Mouse (Mus musculus): ENCODE results near the gene Blnk. TPM values are rescaled to one million over a fixed set of nuclear protein-coding genes. Genes with fewer than 3 reads are reported as not detected.

The Blnk gene
- polyA plus RNA-seq, 1 experiment from 2014 or later: 8.7 TPM

GRCm38 (mm10) chr19:40984536-40984935, 9.8 kb downstream of the Blnk start:
- Histone ChIP-seq H3K27me3 (ENCODE audit: control insufficient read depth, insufficient read depth, low read length) (no peaks in the 10 kb centered on the region), H3K4me2 (replicated peaks; ENCODE audit: low read depth) (no peak overlapping the region), H3K27ac (replicated peaks) (no peak overlapping the region), H3K9me3 (ENCODE audit: control insufficient read depth, low read length) (no peaks in the 10 kb centered on the region), H3K4me3 (ENCODE audit: low read depth, low read length) (no peak overlapping the region), H3K36me3 (ENCODE audit: control insufficient read depth, insufficient read depth, low read length) (no peaks in the 10 kb centered on the region), H3K4me1 (replicated peaks; ENCODE audit: control insufficient read depth, insufficient read depth) (no peaks in the 10 kb centered on the region), H3K9ac (ENCODE audit: low read length) (no peak overlapping the region)
- TF ChIP-seq CTCF (IDR thresholded peaks at IDR 0.05; ENCODE audit: low read depth) (no peak), EP300 (optimal IDR thresholded peaks at IDR 0.05) (no peak)
- 93% methylated on average over 1 of the region's 1 CpGs for WGBS
- ATAC-seq (ENCODE audit: low FRiP score, low TSS enrichment) (no peak), DNase-seq (ENCODE audit: low spot score) (no peak)

GRCm38 (mm10) chr19:40980671-40981070, 13.7 kb downstream of the Blnk start:
- no peak for DNase-seq (ENCODE audit: low spot score)

GRCm38 (mm10) chr19:40978026-40978425, 16.3 kb downstream of the Blnk start:
- no peaks in the 10 kb centered on the region for H3K4me1 ChIP-seq (replicated peaks; ENCODE audit: control insufficient read depth, insufficient read depth)
- H3K36me3 ChIP-seq (ENCODE audit: control insufficient read depth, insufficient read depth, low read length): no peaks in the 10 kb centered on the region
- no peak overlapping the region for H3K4me3 ChIP-seq (ENCODE audit: low read depth, low read length)
- no peaks in the 10 kb centered on the region for H3K9me3 ChIP-seq (ENCODE audit: control insufficient read depth, low read length)
- no peak for DNase-seq (ENCODE audit: low spot score)
- TF ChIP-seq CTCF (IDR thresholded peaks at IDR 0.05; ENCODE audit: low read depth): no peak
- no peak for TF ChIP-seq EP300 (optimal IDR thresholded peaks at IDR 0.05)
- H3K27me3 ChIP-seq (ENCODE audit: control insufficient read depth, insufficient read depth, low read length): no peaks in the 10 kb centered on the region
- H3K4me2 ChIP-seq (replicated peaks; ENCODE audit: low read depth): no peak overlapping the region
- 55% methylated on average over 5 of the region's 5 CpGs for WGBS
- ATAC-seq (ENCODE audit: low FRiP score, low TSS enrichment): no peak
- no peak overlapping the region for H3K27ac ChIP-seq (replicated peaks)
- no peak overlapping the region for H3K9ac ChIP-seq (ENCODE audit: low read length)

More at GRCm38 (mm10) chr19:40980671-40981070, 13.7 kb downstream of the Blnk start:
- no peaks in the 10 kb centered on the region for H3K36me3 ChIP-seq (ENCODE audit: control insufficient read depth, insufficient read depth, low read length)
- no peak overlapping the region for H3K4me3 ChIP-seq (ENCODE audit: low read depth, low read length)
- TF ChIP-seq EP300 (optimal IDR thresholded peaks at IDR 0.05) (no peak), CTCF (IDR thresholded peaks at IDR 0.05; ENCODE audit: low read depth) (no peak)
- no peaks in the 10 kb centered on the region for H3K27me3 ChIP-seq (ENCODE audit: control insufficient read depth, insufficient read depth, low read length)
- H3K27ac ChIP-seq (replicated peaks): no peak overlapping the region
- no peaks in the 10 kb centered on the region for H3K9me3 ChIP-seq (ENCODE audit: control insufficient read depth, low read length)
- H3K4me1 ChIP-seq (replicated peaks; ENCODE audit: control insufficient read depth, insufficient read depth): no peaks in the 10 kb centered on the region
- H3K4me2 ChIP-seq (replicated peaks; ENCODE audit: low read depth): no peak overlapping the region
- no peak for ATAC-seq (ENCODE audit: low FRiP score, low TSS enrichment)
- H3K9ac ChIP-seq (ENCODE audit: low read length): no peak overlapping the region
- 77% methylated on average over 5 of the region's 5 CpGs for WGBS

GRCm38 (mm10) chr19:40976946-40977917, 17.1 kb downstream of the Blnk start:
- Histone ChIP-seq H3K9me3 (ENCODE audit: control insufficient read depth, low read length) (no peaks in the 10 kb centered on the region), H3K27me3 (ENCODE audit: control insufficient read depth, insufficient read depth, low read length) (no peaks in the 10 kb centered on the region), H3K36me3 (ENCODE audit: control insufficient read depth, insufficient read depth, low read length) (no peaks in the 10 kb centered on the region), H3K27ac (replicated peaks) (no peak overlapping the region), H3K4me1 (replicated peaks; ENCODE audit: control insufficient read depth, insufficient read depth) (no peaks in the 10 kb centered on the region), H3K4me2 (replicated peaks; ENCODE audit: low read depth) (no peak overlapping the region), H3K4me3 (ENCODE audit: low read depth, low read length) (no peak overlapping the region), H3K9ac (ENCODE audit: low read length) (no peak overlapping the region)
- TF ChIP-seq CTCF (IDR thresholded peaks at IDR 0.05; ENCODE audit: low read depth) (no peak), EP300 (optimal IDR thresholded peaks at IDR 0.05) (no peak)
- ATAC-seq (ENCODE audit: low FRiP score, low TSS enrichment) (no peak), DNase-seq (ENCODE audit: low spot score) (no peak)
- WGBS: 79% methylated on average over 11 of the region's 11 CpGs

- no peaks in the 10 kb centered on the region for H3K27me3 ChIP-seq (ENCODE audit: control insufficient read depth, insufficient read depth, low read length)
- H3K9ac ChIP-seq (ENCODE audit: low read length): no peak overlapping the region
- no peaks in the 10 kb centered on the region for H3K4me1 ChIP-seq (replicated peaks; ENCODE audit: control insufficient read depth, insufficient read depth)
- ATAC-seq (ENCODE audit: low FRiP score, low TSS enrichment) (no peak), DNase-seq (ENCODE audit: low spot score) (no peak)
- no peak overlapping the region for H3K27ac ChIP-seq (replicated peaks)
- no peaks in the 10 kb centered on the region for H3K36me3 ChIP-seq (ENCODE audit: control insufficient read depth, insufficient read depth, low read length)
- no peak for TF ChIP-seq EP300 (optimal IDR thresholded peaks at IDR 0.05)
- no peak for TF ChIP-seq CTCF (IDR thresholded peaks at IDR 0.05; ENCODE audit: low read depth)
- H3K4me2 ChIP-seq (replicated peaks; ENCODE audit: low read depth): no peak overlapping the region
- H3K4me3 ChIP-seq (ENCODE audit: low read depth, low read length): no peak overlapping the region
- no peaks in the 10 kb centered on the region for H3K9me3 ChIP-seq (ENCODE audit: control insufficient read depth, low read length)
- 64% methylated on average over 5 of the region's 5 CpGs for WGBS
Observed at GRCm38 (mm10) chr19:40971273-40971914, 22.9 kb downstream of the Blnk start.

GRCm38 (mm10) chr19:40970775-40971174, 23.6 kb downstream of the Blnk start:
- DNase-seq (ENCODE audit: low spot score) (no peak), ATAC-seq (ENCODE audit: low FRiP score, low TSS enrichment) (no peak)
- Histone ChIP-seq H3K27ac (replicated peaks) (no peak overlapping the region), H3K4me1 (replicated peaks; ENCODE audit: control insufficient read depth, insufficient read depth) (no peaks in the 10 kb centered on the region), H3K4me3 (ENCODE audit: low read depth, low read length) (no peak overlapping the region), H3K4me2 (replicated peaks; ENCODE audit: low read depth) (no peak overlapping the region), H3K36me3 (ENCODE audit: control insufficient read depth, insufficient read depth, low read length) (no peaks in the 10 kb centered on the region), H3K9ac (ENCODE audit: low read length) (no peak overlapping the region), H3K9me3 (ENCODE audit: control insufficient read depth, low read length) (no peaks in the 10 kb centered on the region), H3K27me3 (ENCODE audit: control insufficient read depth, insufficient read depth, low read length) (no peaks in the 10 kb centered on the region)
- TF ChIP-seq EP300 (optimal IDR thresholded peaks at IDR 0.05) (no peak), CTCF (IDR thresholded peaks at IDR 0.05; ENCODE audit: low read depth) (no peak)
- WGBS: 77% methylated on average over 7 of the region's 7 CpGs
